Mouse (Mus musculus): ENCODE results near the gene Rin3. TPM values are rescaled to one million over a fixed set of nuclear protein-coding genes. Genes with fewer than 3 reads are reported as not detected.

The Rin3 gene
- total and polyA plus RNA-seq, 2 experiments from 2014 or later = 1.7 to 3.2 TPM

- H3K4me1 ChIP-seq (ENCODE audit: insufficient read depth, low read length) = no peaks in the 10 kb centered on the region
- H3K4me2 ChIP-seq (ENCODE audit: low read depth, low read length) = no peak overlapping the region
- H3K27me3 ChIP-seq (ENCODE audit: insufficient read depth, low read length) = no peaks in the 10 kb centered on the region
- ATAC-seq (no peak), DNase-seq (ENCODE audit: low spot score) (no peak)
- H3K27ac ChIP-seq = no peak overlapping the region
- H3K9ac ChIP-seq (replicated peaks; ENCODE audit: low read length) = no peak overlapping the region
- H3K36me3 ChIP-seq (ENCODE audit: insufficient read depth, low read length) = no peaks in the 10 kb centered on the region
- H3K4me3 ChIP-seq (ENCODE audit: low read length) = no peak overlapping the region
- 91% methylated on average over 6 of the region's 6 CpGs for WGBS
- TF ChIP-seq CTCF (IDR thresholded peaks at IDR 0.05; ENCODE audit: low read depth) = no peak
- H3K9me3 ChIP-seq (ENCODE audit: low read length) = no peaks in the 10 kb centered on the region
These were observed 65.6 kb downstream of the Rin3 start for GRCm38 (mm10) chr12:102348447-102348846.

GRCm38 (mm10) chr12:102350997-102351396, 68.1 kb downstream of the Rin3 start:
- no peaks in the 10 kb centered on the region for H3K9me3 ChIP-seq (ENCODE audit: low read length)
- no peaks in the 10 kb centered on the region for H3K4me1 ChIP-seq (ENCODE audit: insufficient read depth, low read length)
- no peak overlapping the region for H3K4me3 ChIP-seq (ENCODE audit: low read length)
- no peak for ATAC-seq
- no peak overlapping the region for H3K9ac ChIP-seq (replicated peaks; ENCODE audit: low read length)
- H3K4me2 ChIP-seq (ENCODE audit: low read depth, low read length) = no peak overlapping the region
- no peak overlapping the region for H3K27ac ChIP-seq
- no peaks in the 10 kb centered on the region for H3K27me3 ChIP-seq (ENCODE audit: insufficient read depth, low read length)
- 100% methylated on average over 1 of the region's 1 CpGs for WGBS
- no peak for TF ChIP-seq CTCF (IDR thresholded peaks at IDR 0.05; ENCODE audit: low read depth)
- no peak for DNase-seq (ENCODE audit: low spot score)
- H3K36me3 ChIP-seq (ENCODE audit: insufficient read depth, low read length) = no peaks in the 10 kb centered on the region

- WGBS = 83% methylated on average over 10 of the region's 10 CpGs
- Histone ChIP-seq H3K27me3 (ENCODE audit: insufficient read depth, low read length) (no peaks in the 10 kb centered on the region), H3K4me2 (ENCODE audit: low read depth, low read length) (no peak overlapping the region), H3K4me3 (ENCODE audit: low read length) (no peak overlapping the region), H3K9ac (replicated peaks; ENCODE audit: low read length) (no peak overlapping the region), H3K4me1 (ENCODE audit: insufficient read depth, low read length) (no peaks in the 10 kb centered on the region), H3K27ac (no peak overlapping the region), H3K36me3 (ENCODE audit: insufficient read depth, low read length) (no peaks in the 10 kb centered on the region), H3K9me3 (ENCODE audit: low read length) (no peaks in the 10 kb centered on the region)
- 0 out of 2 replicates have a peak, but pooled peaks have one; percentile 29 for ATAC-seq
- no peak for TF ChIP-seq CTCF (IDR thresholded peaks at IDR 0.05; ENCODE audit: low read depth)
- DNase-seq (ENCODE audit: low spot score) = no peak
These were observed 71.5 kb downstream of the Rin3 start for GRCm38 (mm10) chr12:102354126-102354984.

GRCm38 (mm10) chr12:102355784-102356183, 72.9 kb downstream of the Rin3 start:
- Histone ChIP-seq H3K4me3 (ENCODE audit: low read length) (no peak overlapping the region), H3K4me2 (ENCODE audit: low read depth, low read length) (no peak overlapping the region), H3K9me3 (ENCODE audit: low read length) (no peaks in the 10 kb centered on the region), H3K36me3 (ENCODE audit: insufficient read depth, low read length) (no peaks in the 10 kb centered on the region), H3K4me1 (ENCODE audit: insufficient read depth, low read length) (no peaks in the 10 kb centered on the region), H3K27ac (no peak overlapping the region), H3K9ac (replicated peaks; ENCODE audit: low read length) (no peak overlapping the region), H3K27me3 (ENCODE audit: insufficient read depth, low read length) (no peaks in the 10 kb centered on the region)
- ATAC-seq (no peak), DNase-seq (ENCODE audit: low spot score) (no peak)
- TF ChIP-seq CTCF (IDR thresholded peaks at IDR 0.05; ENCODE audit: low read depth) = no peak

- 100% methylated on average over 1 of the region's 1 CpGs for WGBS
- Histone ChIP-seq H3K36me3 (ENCODE audit: insufficient read depth, low read length) (no peaks in the 10 kb centered on the region), H3K9me3 (ENCODE audit: low read length) (no peaks in the 10 kb centered on the region), H3K4me3 (ENCODE audit: low read length) (no peak overlapping the region), H3K4me1 (ENCODE audit: insufficient read depth, low read length) (no peaks in the 10 kb centered on the region), H3K27ac (no peak overlapping the region), H3K9ac (replicated peaks; ENCODE audit: low read length) (no peak overlapping the region), H3K27me3 (ENCODE audit: insufficient read depth, low read length) (no peaks in the 10 kb centered on the region), H3K4me2 (ENCODE audit: low read depth, low read length) (no peak overlapping the region)
- ATAC-seq (no peak), DNase-seq (ENCODE audit: low spot score) (no peak)
- TF ChIP-seq CTCF (IDR thresholded peaks at IDR 0.05; ENCODE audit: low read depth) = no peak
These were observed 73.9 kb downstream of the Rin3 start for GRCm38 (mm10) chr12:102356781-102357180.

- Histone ChIP-seq H3K9ac (replicated peaks; ENCODE audit: low read length) (no peak overlapping the region), H3K27ac (no peak overlapping the region), H3K36me3 (ENCODE audit: insufficient read depth, low read length) (no peaks in the 10 kb centered on the region), H3K4me1 (ENCODE audit: insufficient read depth, low read length) (no peaks in the 10 kb centered on the region), H3K9me3 (ENCODE audit: low read length) (no peaks in the 10 kb centered on the region), H3K4me2 (ENCODE audit: low read depth, low read length) (no peak overlapping the region), H3K4me3 (ENCODE audit: low read length) (no peak overlapping the region), H3K27me3 (ENCODE audit: insufficient read depth, low read length) (no peaks in the 10 kb centered on the region)
- DNase-seq (ENCODE audit: low spot score) (no peak), ATAC-seq (no peak)
- WGBS = 86% methylated on average over 4 of the region's 4 CpGs
- TF ChIP-seq CTCF (IDR thresholded peaks at IDR 0.05; ENCODE audit: low read depth) = no peak
These were observed 76.5 kb downstream of the Rin3 start for GRCm38 (mm10) chr12:102359390-102359789.
